Mouse (Mus musculus) forebrain, embryonic 10.5 days (tissue): Measurements from ENCODE around the gene Gramd1b. TPM values are rescaled to one million over a fixed set of nuclear protein-coding genes. Genes with fewer than 3 reads are reported as not detected.

Source experiments
- DNase-seq: peaks from one replicate; pipeline ENCODE4 v3.0.0-alpha.2; 2017; ENCODE audit warnings: low spot score; ENCODE audit errors: extremely low spot score
- H3K27ac ChIP-seq: fragments of 300-500 bp; sonication (generic); 2 replicates; pipeline ENCODE4 v1.5.1; 2016; ENCODE audit warnings: mild to moderate bottlenecking
- H3K27me3 ChIP-seq: fragments of 300-500 bp; sonication (generic); 2 replicates; pipeline ENCODE4 v1.6.1; 2016; ENCODE audit warnings: mild to moderate bottlenecking; ENCODE audit not compliant: poor library complexity, severe bottlenecking
- H3K36me3 ChIP-seq: fragments of 300-500 bp; sonication (generic); replicated peaks from 2 replicates; pipeline ENCODE4 v1.6.1; 2016; ENCODE audit warnings: mild to moderate bottlenecking, moderate library complexity
- H3K4me1 ChIP-seq: fragments of 300-500 bp; sonication (generic); 2 replicates; pipeline ENCODE4 v1.6.1; 2016
- H3K4me3 ChIP-seq: fragments of 300-500 bp; sonication (generic); 2 replicates; pipeline ENCODE4 v1.5.1; 2016; ENCODE audit warnings: mild to moderate bottlenecking, moderate library complexity
- H3K9me3 ChIP-seq: fragments of 300-500 bp; sonication (generic); 2 replicates; pipeline ENCODE4 v1.6.1; 2016; ENCODE audit warnings: mild to moderate bottlenecking, moderate library complexity
- WGBS: fragments of 180-500 bp; shearing (Covaris S2); methylation state at CpG from one replicate; pipeline ENCODE4 v1.1.7; 2016; 5-methylcytosine and 5-hydroxymethylcytosine counted together
- polyA plus RNA-seq: library from polyadenylated mRNA; unstranded; fragments of >200 nt; fragmentation: Nextera tagmentation; extraction: Ambion mirVana; gene quantifications from 2 replicates; pipeline ENCODE4 v1.2.1, GENCODE M21; 2016

Gramd1b gene
- polyA plus RNA-seq, 1 experiment from 2014 or later: 3.3 TPM

DNA sequence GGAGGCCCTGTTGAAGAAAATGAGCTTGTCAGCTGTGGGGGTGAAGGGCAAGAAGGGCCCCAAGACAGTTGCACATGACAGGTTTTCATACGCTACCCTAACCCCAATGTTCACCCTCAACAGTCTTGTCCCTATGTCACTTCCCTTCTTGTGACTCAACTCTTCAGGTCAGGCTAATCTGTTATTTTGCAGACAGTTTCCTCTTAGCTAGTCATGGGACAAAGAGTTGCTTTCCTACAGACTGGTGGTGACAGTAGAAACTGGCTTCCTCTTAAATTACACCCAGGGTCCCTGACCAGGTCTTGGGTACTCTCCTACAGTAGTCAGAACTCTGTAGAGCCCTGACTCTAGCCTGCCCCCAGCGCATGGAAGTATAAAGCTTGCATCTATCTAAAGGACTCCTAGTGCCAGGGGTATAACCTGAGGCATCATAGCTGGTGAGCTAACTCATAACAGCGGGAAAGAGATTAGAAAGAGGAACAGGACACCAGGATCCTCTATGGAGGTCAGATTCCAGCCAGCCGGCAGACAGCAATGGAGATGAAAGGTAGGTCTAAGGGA, 206.9 kb downstream of the Gramd1b start:
- Histone ChIP-seq H3K36me3 (no peaks in the 10 kb centered on the region), H3K4me1 (peaks cover 17% of the 10 kb centered on the region), H3K27ac (no peak overlapping the region), H3K4me3 (no peak overlapping the region), H3K9me3 (no peaks in the 10 kb centered on the region), H3K27me3 (no peaks in the 10 kb centered on the region)
- 91% methylated on average over 4 of the region's 4 CpGs for WGBS
- no peak for DNase-seq

DNA sequence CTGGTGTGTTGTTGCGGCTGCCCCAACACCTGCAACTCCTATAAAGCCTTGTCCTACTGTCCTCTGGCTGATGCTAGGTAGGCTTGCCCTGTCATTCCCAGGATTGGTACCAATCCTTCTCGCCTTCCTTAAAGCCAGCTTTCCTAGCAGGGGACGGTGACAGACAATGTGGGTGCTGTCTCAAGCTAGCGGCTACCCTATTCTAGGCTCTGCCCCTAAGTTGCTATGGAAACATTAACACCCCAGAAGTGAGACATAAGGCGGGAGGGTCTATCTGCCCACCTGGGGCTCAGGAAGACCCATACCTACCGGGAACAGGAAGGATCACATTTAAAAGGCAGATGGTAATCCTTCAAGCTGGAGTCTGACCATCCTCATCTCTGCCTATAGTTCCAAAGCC, 207.4 kb downstream of the Gramd1b start:
- no peaks in the 10 kb centered on the region for H3K27me3 ChIP-seq
- H3K9me3 ChIP-seq: no peaks in the 10 kb centered on the region
- peaks cover 17% of the 10 kb centered on the region for H3K4me1 ChIP-seq
- no peak overlapping the region for H3K4me3 ChIP-seq
- no peak overlapping the region for H3K27ac ChIP-seq
- no peak for DNase-seq
- H3K36me3 ChIP-seq: no peaks in the 10 kb centered on the region
- 82% methylated on average over 6 of the region's 6 CpGs for WGBS

DNA sequence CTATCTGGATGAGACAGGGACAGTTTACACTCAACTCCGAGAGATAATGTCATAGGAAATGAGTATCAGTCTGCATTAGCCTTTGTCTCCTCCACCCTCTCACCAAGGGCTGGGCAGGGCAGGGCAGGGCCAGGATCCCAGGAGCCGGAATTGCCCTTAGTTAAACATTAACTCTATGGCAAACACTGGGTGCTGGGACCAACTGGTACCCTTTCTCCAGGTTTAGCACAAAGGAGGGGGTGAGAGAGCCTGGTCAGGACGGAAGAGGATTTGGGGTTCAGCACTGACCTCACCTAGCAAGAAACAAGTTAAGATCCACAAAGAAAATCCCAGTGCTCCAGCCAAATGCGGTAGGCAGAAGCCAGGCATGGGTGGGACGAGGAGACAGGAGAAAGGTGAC, 208.0 kb downstream of the Gramd1b start:
- peaks cover 17% of the 10 kb centered on the region for H3K4me1 ChIP-seq
- no peaks in the 10 kb centered on the region for H3K27me3 ChIP-seq
- 90% methylated on average over 5 of the region's 5 CpGs for WGBS
- no peak overlapping the region for H3K27ac ChIP-seq
- no peaks in the 10 kb centered on the region for H3K36me3 ChIP-seq
- no peak overlapping the region for H3K4me3 ChIP-seq
- no peaks in the 10 kb centered on the region for H3K9me3 ChIP-seq
- DNase-seq: no peak

DNA sequence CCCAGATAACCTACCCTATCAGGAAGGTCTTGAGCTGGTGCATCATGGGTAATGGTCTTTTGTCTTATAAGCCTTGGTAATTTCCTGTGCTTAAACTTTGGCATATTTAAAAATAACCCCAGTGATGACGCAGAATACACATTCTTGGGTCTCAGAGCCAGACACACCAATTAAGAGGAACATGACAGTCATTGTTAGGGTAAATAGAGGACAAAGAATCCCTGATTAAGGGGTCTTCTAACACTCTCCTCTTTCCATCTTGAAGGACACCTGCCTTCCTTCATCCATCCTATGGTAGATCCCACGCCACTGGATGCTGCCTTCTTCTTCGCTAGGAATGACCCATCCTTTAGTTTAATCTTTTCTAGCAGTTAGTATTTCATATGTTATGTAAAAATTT, 208.8 kb downstream of the Gramd1b start:
- WGBS: 95% methylated on average over 3 of the region's 3 CpGs

DNA sequence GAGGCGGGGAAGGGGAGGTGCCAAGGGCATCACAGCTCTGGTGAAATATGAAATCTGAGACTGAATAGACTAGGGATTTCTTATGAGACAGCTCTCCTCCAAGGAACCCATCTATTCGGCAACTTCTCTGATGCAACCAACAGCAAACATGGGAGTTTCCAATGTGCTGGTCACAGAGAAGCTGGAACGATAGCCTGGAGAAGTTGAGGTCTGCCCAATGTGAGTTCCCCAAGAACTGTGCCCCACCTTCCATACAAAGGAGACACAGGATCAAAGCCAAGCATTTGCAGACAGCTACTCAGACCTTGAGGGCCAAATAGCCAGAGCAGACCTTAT, 209.5 kb downstream of the Gramd1b start:
- no peaks in the 10 kb centered on the region for H3K9me3 ChIP-seq
- H3K4me1 ChIP-seq: peaks cover 17% of the 10 kb centered on the region
- H3K27ac ChIP-seq: peak overlapping the region; percentile 20
- H3K36me3 ChIP-seq: no peaks in the 10 kb centered on the region; the same call in 1 of the 2 replicates
- DNase-seq: no peak
- 65% methylated on average over 3 of the region's 3 CpGs for WGBS
- no peaks in the 10 kb centered on the region for H3K27me3 ChIP-seq
- no peak overlapping the region for H3K4me3 ChIP-seq

More for the DNA sequence above, 208.8 kb downstream of the Gramd1b start:
- no peaks in the 10 kb centered on the region for H3K36me3 ChIP-seq
- H3K27ac ChIP-seq: no peak overlapping the region
- no peaks in the 10 kb centered on the region for H3K27me3 ChIP-seq
- no peak overlapping the region for H3K4me3 ChIP-seq
- DNase-seq: no peak
- no peaks in the 10 kb centered on the region for H3K9me3 ChIP-seq
- H3K4me1 ChIP-seq: peaks cover 17% of the 10 kb centered on the region

DNA sequence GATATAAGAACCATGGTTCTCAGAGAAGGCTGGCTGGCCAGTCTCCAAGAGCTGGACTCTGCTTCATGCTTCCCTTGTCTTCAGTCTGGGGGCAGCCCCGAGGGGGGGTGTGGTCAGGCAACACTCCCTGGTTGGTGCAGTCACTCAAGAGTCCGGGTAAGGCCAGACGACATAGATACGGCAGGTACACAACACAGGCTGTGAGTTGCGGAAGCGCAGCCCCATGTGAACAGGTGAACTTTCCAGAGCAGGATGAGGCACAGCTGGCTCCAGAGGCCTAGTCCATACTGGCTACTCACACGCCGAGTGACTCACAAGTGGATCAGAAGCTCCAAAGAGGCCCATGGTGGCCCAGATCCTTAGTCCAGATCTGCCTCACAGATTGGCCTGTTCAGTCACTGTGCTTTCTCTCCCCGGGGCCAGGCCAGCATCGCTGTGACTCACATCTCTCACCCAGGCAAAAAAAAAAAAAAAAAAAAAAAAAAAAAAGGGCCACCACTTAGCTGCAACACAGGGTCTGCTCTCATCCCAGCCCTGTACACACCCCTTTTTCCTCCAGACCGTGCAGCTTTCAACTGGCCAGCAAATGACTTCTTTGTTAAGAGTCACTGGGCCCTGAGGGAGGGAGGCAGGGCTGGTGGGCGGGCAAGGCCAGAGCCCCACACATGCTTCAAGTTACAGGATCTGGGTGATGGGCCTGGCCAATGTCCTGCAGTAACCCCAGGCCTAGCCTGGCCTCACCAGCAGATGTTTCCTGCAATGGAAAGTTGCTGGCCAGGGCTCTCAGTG, 210.1 kb downstream of the Gramd1b start:
- DNase-seq: peak; percentile 31
- H3K27ac ChIP-seq: peak overlapping the region; percentile 71

DNA sequence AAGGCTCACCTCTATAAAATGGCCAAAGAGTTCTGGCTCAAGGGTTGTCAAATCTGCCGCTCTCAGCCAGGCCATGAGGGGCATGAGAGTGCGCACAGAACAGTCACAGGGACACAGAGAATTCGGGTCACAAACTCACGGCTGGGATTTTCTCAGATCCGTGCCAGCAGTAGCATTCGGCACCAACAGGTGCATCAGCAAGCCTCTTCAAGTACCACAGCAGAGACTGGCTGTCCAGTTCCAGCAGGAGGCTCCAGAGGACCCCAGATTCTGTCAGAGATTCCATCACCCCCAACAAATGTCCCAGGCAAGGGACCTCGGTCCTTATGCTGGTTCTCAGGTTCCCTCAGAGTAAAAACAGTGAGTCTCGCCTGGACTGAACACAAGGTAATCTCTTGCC, 210.8 kb downstream of the Gramd1b start:
- DNase-seq: no peak
- WGBS: 90% methylated on average over 8 of the region's 8 CpGs
- Histone ChIP-seq H3K27me3 (no peaks in the 10 kb centered on the region), H3K27ac (peak overlapping the region; percentile 71; the same call in 1 of the 2 replicates), H3K4me1 (peaks cover 17% of the 10 kb centered on the region), H3K36me3 (peaks cover 2% of the 10 kb centered on the region; the same call in 1 of the 2 replicates), H3K4me3 (no peak overlapping the region), H3K9me3 (no peaks in the 10 kb centered on the region)

More for the DNA sequence above, 210.1 kb downstream of the Gramd1b start:
- Histone ChIP-seq H3K9me3 (no peaks in the 10 kb centered on the region), H3K27me3 (no peaks in the 10 kb centered on the region), H3K4me1 (peaks cover 17% of the 10 kb centered on the region), H3K4me3 (no peak overlapping the region), H3K36me3 (no peaks in the 10 kb centered on the region; the same call in 1 of the 2 replicates)
- WGBS: 45% methylated on average over 12 of the region's 12 CpGs

DNA sequence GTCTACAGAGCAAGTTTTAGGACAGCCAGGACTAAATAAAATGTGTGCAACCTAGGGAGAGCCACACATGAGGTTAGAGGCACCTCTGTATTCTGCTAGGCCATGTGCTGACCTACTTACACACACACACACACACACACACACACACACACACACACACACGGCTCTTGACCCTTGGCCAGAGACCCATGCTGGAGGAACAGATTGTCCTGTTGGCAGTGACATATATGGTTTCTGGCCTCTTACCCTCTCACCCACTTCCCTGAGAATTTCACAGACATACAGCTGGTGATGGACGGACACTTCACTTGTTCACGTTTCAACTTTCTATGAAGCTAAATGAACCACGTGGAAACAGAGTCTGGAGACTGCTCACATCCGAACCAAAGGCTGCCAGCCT, 212.4 kb downstream of the Gramd1b start:
- Histone ChIP-seq H3K36me3 (peaks cover 3% of the 10 kb centered on the region; the same call in 1 of the 2 replicates), H3K9me3 (no peaks in the 10 kb centered on the region), H3K4me1 (peaks cover 17% of the 10 kb centered on the region), H3K27me3 (no peaks in the 10 kb centered on the region), H3K27ac (no peak overlapping the region), H3K4me3 (no peak overlapping the region)
- 82% methylated on average over 5 of the region's 5 CpGs for WGBS
- no peak for DNase-seq

DNA sequence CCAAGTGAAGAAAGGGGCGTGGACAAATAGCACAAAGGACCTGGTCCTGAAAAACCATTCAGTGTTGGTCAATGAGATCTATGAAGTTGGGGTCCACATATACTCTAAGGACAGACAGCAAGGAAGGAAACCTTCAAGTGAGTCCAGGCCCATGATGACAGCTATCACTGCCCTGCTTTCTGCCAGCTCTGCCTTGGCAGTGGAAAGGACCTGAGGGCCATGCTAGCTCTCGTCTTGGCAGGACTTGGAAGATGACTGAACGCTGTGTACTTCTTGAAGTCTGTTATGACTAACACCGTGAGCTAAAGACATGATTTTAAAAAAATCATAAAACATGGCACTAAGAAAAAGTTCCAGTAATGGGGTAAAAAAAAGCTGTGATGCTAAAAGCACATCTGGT, 213.4 kb downstream of the Gramd1b start:
- no peak overlapping the region for H3K27ac ChIP-seq
- peaks cover 3% of the 10 kb centered on the region; the same call in 1 of the 2 replicates for H3K36me3 ChIP-seq
- H3K4me3 ChIP-seq: no peak overlapping the region
- H3K9me3 ChIP-seq: no peaks in the 10 kb centered on the region
- H3K4me1 ChIP-seq: peaks cover 17% of the 10 kb centered on the region
- WGBS: 93% methylated on average over 4 of the region's 4 CpGs
- DNase-seq: no peak
- H3K27me3 ChIP-seq: no peaks in the 10 kb centered on the region

DNA sequence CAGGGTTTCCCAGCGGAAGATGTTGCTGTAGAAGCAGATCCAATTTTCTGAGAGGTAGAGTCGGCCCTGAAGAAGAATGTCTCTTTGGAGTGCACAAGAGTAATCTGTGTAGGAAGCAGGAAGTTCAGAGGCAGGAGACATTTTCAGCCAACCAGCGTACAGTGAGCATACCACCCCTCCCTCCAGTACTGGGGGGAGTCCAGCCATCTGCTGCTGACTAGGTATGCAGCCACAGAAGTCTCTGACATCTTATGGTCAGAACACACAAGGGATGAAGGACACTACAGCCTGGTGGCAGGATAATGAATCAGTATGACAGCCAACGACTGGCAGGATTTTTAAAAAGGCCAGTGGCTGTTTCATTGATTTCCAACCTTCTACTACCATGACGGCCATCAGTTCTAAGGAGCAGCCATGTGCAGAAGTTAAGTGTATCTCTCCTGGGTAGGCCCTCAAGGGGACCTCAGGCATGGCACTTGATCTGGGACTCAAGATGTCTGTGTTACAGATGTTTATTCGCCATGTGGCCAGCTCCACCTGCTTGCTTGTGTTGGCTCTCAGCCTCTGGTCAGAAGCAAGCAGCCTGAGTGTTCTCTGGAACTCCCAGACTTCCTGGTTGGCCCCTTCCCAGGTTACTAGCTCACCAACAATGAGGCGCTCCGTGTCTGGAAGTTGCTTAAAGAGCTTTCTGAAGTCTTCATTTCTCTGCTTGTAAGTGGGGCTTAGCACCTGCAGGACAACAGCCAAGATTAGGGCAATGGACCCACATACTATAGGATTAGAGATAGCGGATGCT, 214.1 kb downstream of the Gramd1b start:
- Histone ChIP-seq H3K4me3 (no peak overlapping the region), H3K4me1 (peaks cover 17% of the 10 kb centered on the region), H3K36me3 (peaks cover 3% of the 10 kb centered on the region; the same call in 1 of the 2 replicates), H3K9me3 (no peaks in the 10 kb centered on the region), H3K27me3 (no peaks in the 10 kb centered on the region), H3K27ac (no peak overlapping the region)
- no peak for DNase-seq
- 89% methylated on average over 9 of the region's 9 CpGs for WGBS

DNA sequence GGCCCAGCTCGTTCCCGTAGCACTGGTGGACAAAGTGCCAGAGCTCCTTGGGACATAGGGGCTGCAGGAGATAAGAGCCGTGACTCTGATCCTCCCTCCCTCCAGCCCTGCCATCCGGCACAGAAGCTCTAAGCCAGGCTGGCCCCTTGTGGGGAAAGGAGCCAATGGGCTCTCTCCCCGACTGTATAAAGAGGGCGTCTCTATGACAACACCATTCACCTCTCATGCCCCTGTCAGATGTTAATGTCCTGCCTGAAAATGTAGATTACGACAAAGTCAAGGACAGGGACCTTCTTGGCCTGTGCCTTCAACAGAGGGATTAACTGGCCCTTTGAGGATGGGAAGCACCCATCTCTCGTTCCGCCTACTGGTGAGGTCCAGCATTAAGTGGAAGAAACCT, 219.4 kb downstream of the Gramd1b start:
- H3K27me3 ChIP-seq: no peaks in the 10 kb centered on the region
- no peak overlapping the region for H3K4me3 ChIP-seq
- peaks cover 23% of the 10 kb centered on the region for H3K36me3 ChIP-seq
- WGBS: 76% methylated on average over 9 of the region's 9 CpGs
- no peak for DNase-seq
- no peaks in the 10 kb centered on the region for H3K4me1 ChIP-seq
- H3K27ac ChIP-seq: no peak overlapping the region
- H3K9me3 ChIP-seq: no peaks in the 10 kb centered on the region

DNA sequence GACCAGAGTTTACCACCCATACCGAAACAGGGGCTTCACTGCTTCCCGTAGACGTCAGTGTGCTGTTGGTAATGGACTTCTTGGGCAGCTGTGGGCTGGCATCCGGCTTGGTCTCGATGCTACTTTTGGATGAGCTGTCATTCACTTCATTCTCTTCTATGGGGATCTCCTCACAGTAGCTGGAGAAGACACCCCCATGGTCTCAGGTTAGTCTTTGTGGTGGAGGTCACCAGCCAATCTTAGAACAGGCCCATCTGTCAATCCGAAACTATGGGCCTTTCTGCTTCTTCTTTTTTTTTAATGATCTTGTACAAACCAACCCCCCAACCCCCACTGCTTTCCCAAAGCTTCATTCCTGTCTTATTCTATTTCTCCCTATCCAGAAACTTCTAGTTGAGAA, 221.3 kb downstream of the Gramd1b start:
- H3K27ac ChIP-seq: no peak overlapping the region
- 93% methylated on average over 6 of the region's 6 CpGs for WGBS
- no peak overlapping the region for H3K4me3 ChIP-seq
- DNase-seq: no peak
- no peaks in the 10 kb centered on the region for H3K4me1 ChIP-seq
- H3K27me3 ChIP-seq: no peaks in the 10 kb centered on the region
- H3K9me3 ChIP-seq: no peaks in the 10 kb centered on the region
- H3K36me3 ChIP-seq: peaks cover 39% of the 10 kb centered on the region

DNA sequence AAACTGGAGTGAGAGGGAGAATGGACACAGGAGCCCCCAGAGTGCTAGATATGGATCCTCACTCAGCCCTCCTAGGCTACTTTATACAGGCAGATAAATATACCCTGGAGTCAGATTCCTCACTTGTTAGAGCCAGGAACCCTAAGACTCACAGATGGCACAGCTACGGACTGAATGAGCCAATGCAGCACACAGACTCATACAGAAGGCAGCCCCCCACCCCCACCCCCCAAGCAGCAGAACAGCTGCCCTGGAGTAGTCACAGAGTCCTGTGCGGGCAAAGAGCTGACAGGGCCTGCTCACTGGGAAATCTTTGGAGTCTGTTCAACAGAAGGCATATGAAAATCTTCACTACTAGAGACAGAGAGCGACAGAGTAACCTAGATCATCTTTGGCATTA, 223.9 kb downstream of the Gramd1b start:
- H3K4me3 ChIP-seq: no peak overlapping the region
- H3K4me1 ChIP-seq: no peaks in the 10 kb centered on the region
- no peak for DNase-seq
- H3K36me3 ChIP-seq: peaks cover 47% of the 10 kb centered on the region
- H3K27ac ChIP-seq: no peak overlapping the region
- WGBS: 84% methylated on average over 3 of the region's 3 CpGs
- H3K27me3 ChIP-seq: no peaks in the 10 kb centered on the region
- no peaks in the 10 kb centered on the region for H3K9me3 ChIP-seq
